Mouse (Mus musculus) G1E (cell line): ENCODE data around the gene Zfp644.

ENCODE experiments used
- CTCF ChIP-seq: IDR thresholded peaks from 2 replicates; pipeline ENCODE4 v1.5.1; 2012; ENCODE audit warnings: low read depth, low read length, inconsistent platforms, mixed read lengths
- GATA1 ChIP-seq: IDR thresholded peaks from 2 replicates; pipeline ENCODE4 v1.6.1; 2012; ENCODE audit warnings: borderline replicate concordance, low read length, inconsistent platforms, mixed read lengths
- GATA2 ChIP-seq: IDR thresholded peaks from 2 replicates; pipeline ENCODE4 v1.6.1; 2012; ENCODE audit warnings: low read depth, low read length, inconsistent platforms, borderline replicate concordance
- POLR2AphosphoS5 ChIP-seq: IDR thresholded peaks from 2 replicates; pipeline ENCODE4 v1.6.1; 2012; ENCODE audit warnings: low read depth, low read length, inconsistent platforms; ENCODE audit not compliant: insufficient replicate concordance
- TAL1 ChIP-seq: conservative IDR thresholded peaks from 2 replicates; pipeline ENCODE4 v1.6.1; 2012; ENCODE audit warnings: low read depth, low read length, inconsistent platforms, mixed read lengths

GRCm38 (mm10) chr5:106652790-106653328 lies 44.2 kb downstream of the Zfp644 start:
- TF ChIP-seq CTCF (no peak), GATA1 (no peak), POLR2AphosphoS5 (no peak), TAL1 (no peak), GATA2 (no peak)
